Mouse (Mus musculus) hindbrain, embryonic 16.5 days (tissue): Measurements from ENCODE around the gene Ankrd11. TPM values are rescaled to one million over a fixed set of nuclear protein-coding genes. Genes with fewer than 3 reads are reported as not detected.
A peak's percentile ranks its signal among the peaks of the same experiment; 100 is the strongest.

Source experiments
- ATAC-seq: fragments of 200-750 bp; cut with Nextera tagmentation; 2 replicates; pipeline ENCODE4 v1.8.0; 2017; ENCODE audit warnings: moderate TSS enrichment, moderate library complexity
- H3K27ac ChIP-seq: fragments of 300-500 bp; sonication (generic); 2 replicates; pipeline ENCODE4 v1.5.1; 2014; ENCODE audit warnings: low read depth, mild to moderate bottlenecking, control low read depth, low read length, moderate library complexity
- H3K27me3 ChIP-seq: fragments of 300-500 bp; sonication (generic); replicated peaks from 2 replicates; pipeline ENCODE4 v1.6.1; 2014; ENCODE audit warnings: low read length; ENCODE audit not compliant: control insufficient read depth, insufficient read depth
- H3K36me3 ChIP-seq: fragments of 300-500 bp; sonication (generic); 2 replicates; pipeline ENCODE4 v1.6.1; 2014; ENCODE audit warnings: mild to moderate bottlenecking, low read length, moderate library complexity, mixed read lengths; ENCODE audit not compliant: control insufficient read depth, insufficient read depth
- H3K4me1 ChIP-seq: fragments of 300-500 bp; sonication (generic); 2 replicates; pipeline ENCODE4 v1.6.1; 2014; ENCODE audit warnings: low read depth, low read length; ENCODE audit not compliant: control insufficient read depth, insufficient read depth
- H3K4me2 ChIP-seq: fragments of 300-500 bp; sonication (generic); 2 replicates; pipeline ENCODE4 v1.6.1; 2014; ENCODE audit warnings: mild to moderate bottlenecking, low read length, control low read depth, moderate library complexity
- H3K4me3 ChIP-seq: fragments of 300-500 bp; sonication (generic); 2 replicates; pipeline ENCODE4 v1.5.1; 2014; ENCODE audit warnings: mild to moderate bottlenecking, low read length, control low read depth, moderate library complexity
- H3K9ac ChIP-seq: fragments of 300-500 bp; sonication (generic); 2 replicates; pipeline ENCODE4 v1.6.1; 2014; ENCODE audit warnings: low read depth, mild to moderate bottlenecking, control low read depth, low read length, moderate library complexity
- H3K9me3 ChIP-seq: fragments of 300-500 bp; sonication (generic); 2 replicates; pipeline ENCODE4 v1.6.1; 2014; ENCODE audit warnings: mild to moderate bottlenecking, low read length, moderate library complexity; ENCODE audit not compliant: control insufficient read depth
- WGBS: fragments of 180-500 bp; shearing (Covaris S2); extraction: QIAGEN DNeasy Blood & Tissue Kit; methylation state at CpG from one replicate; pipeline ENCODE4 v1.1.7; 2014; 5-methylcytosine and 5-hydroxymethylcytosine counted together
- polyA plus RNA-seq: library from polyadenylated mRNA; unstranded; fragments of >200 nt; fragmentation: Nextera tagmentation; extraction: Ambion mirVana; gene quantifications from 2 replicates; pipeline ENCODE4 v1.2.1, GENCODE M21; 2015

Gene Ankrd11
- polyA plus RNA-seq, 1 experiment from 2014 or later, result 22.9 TPM

DNA sequence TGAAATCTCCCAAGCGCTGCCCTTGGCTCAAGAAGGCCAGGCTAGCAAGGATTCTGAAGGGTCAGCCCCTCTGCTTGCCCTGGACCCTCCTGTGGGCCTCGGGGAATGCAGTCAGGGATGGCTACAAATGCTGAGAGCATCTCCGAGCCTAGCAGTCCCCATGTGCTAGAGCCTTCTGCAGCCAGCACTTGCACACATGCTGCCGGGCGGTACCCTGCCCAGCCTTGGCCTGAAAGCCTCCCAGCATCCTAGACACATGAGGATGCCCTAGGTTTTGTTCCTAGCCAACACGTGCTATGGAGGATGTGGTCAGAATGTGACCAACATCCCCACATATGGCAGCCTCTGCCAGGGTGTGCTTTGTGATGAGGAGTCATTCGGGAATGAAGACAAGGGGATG is 187.7 kb downstream of the Ankrd11 start:
- no peak for ATAC-seq
- Histone ChIP-seq H3K4me1 (peaks cover 8% of the 10 kb centered on the region), H3K4me3 (no peak overlapping the region), H3K4me2 (no peak overlapping the region), H3K27me3 (no peaks in the 10 kb centered on the region), H3K9ac (no peak overlapping the region), H3K27ac (no peak overlapping the region), H3K9me3 (no peaks in the 10 kb centered on the region), H3K36me3 (no peaks in the 10 kb centered on the region)
- 80% methylated on average over 7 of the region's 7 CpGs for WGBS

DNA sequence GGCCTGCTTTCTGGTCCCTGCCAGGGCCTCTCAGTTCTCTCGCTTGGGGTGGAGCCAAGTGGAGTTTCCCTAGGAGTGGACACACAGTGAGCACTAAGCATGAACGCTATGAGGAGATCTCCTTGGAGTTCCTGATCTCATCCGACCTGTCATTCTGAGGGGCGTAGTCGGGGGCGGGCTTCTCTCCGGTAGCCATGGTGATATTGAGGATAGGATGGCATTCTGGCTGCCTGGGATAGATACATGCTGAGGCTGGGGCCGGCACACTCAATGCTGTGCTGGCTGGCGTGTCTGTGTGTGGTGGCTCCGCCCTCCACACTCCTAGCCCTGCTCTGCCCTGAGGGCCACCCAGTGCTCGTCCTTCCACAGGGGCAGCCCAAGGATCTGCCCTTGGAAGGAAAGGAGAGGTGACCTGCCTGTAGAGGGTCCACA is 188.7 kb downstream of the Ankrd11 start:
- H3K9ac ChIP-seq, result peak overlapping the region; percentile 31; the same call in 1 of the 2 replicates
- peak overlapping the region; percentile 44; the same call in 1 of the 2 replicates for H3K27ac ChIP-seq
- no peak overlapping the region for H3K4me3 ChIP-seq
- H3K4me1 ChIP-seq, result peaks cover 8% of the 10 kb centered on the region
- 5% methylated on average over 11 of the region's 11 CpGs for WGBS
- H3K27me3 ChIP-seq, result no peaks in the 10 kb centered on the region
- H3K4me2 ChIP-seq, result peak overlapping the region; percentile 19; the same call in 1 of the 2 replicates
- peak; percentile 85 for ATAC-seq
- H3K9me3 ChIP-seq, result no peaks in the 10 kb centered on the region
- H3K36me3 ChIP-seq, result no peaks in the 10 kb centered on the region

DNA sequence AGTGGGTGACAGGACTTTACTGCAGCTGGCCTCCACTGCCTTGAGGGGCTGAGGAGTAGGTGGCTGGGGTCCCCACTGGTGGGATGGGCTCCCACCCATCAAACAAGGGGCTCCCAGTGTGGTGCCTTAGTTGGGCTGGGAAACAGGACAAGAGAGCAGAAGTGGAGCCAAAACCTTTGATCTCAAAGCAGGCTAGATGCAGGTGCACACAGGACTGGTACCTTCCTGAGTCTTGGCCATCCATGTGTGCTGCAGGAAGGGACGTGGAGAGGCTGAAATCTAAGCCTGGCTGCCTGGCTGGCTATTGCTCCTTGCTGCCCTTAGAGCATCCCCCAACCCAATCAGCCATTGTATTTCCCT is 189.6 kb downstream of the Ankrd11 start:
- Histone ChIP-seq H3K27ac (no peak overlapping the region), H3K9me3 (no peaks in the 10 kb centered on the region), H3K36me3 (no peaks in the 10 kb centered on the region), H3K4me3 (no peak overlapping the region), H3K27me3 (no peaks in the 10 kb centered on the region), H3K4me1 (peaks cover 8% of the 10 kb centered on the region), H3K9ac (no peak overlapping the region), H3K4me2 (no peak overlapping the region)
- no peak for ATAC-seq
- 57% methylated on average over 1 of the region's 1 CpGs for WGBS

DNA sequence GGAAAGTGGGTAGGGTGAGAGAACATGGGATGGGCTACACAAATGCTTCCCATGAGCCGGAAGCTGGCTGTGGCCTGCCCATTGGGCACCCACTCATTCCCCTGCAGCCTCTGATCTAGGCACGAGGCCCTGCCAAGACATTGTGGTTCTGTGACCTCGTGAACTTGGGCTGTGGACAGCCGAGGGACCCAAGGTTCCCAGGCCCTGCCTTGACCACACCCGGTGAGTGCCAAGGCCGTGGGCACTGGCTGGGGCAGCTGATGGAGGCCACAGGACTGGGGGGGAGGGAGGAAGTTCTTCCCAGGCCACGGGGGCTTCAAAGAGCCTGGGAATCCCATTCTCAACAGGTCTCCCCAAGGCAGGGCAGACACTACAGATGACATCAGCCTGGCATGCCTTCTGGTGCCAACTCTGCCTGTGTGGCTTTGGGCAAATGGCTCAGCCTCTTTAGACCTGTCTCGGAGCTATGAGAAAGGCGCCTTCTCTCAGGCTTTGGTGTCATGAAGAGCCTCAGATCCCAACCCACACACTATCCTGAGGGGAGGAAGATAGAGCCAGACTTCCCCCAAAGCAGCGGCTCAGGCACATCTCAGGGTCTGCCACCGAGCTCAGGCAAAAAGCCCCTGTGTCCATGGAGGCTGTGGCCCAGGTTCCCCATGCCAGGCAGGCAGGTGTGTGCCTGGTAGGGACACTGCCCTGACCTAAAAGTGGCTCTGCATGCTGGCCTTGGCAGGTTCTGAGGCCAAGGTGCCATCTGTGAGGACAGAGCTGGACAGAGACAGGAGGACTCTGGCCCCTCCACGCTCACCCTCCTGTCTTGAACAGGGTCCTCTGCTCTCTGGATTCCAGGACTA is 190.2 kb downstream of the Ankrd11 start:
- Histone ChIP-seq H3K4me2 (no peak overlapping the region), H3K4me1 (peaks cover 8% of the 10 kb centered on the region), H3K27ac (no peak overlapping the region), H3K9me3 (no peaks in the 10 kb centered on the region), H3K4me3 (no peak overlapping the region), H3K27me3 (no peaks in the 10 kb centered on the region), H3K36me3 (no peaks in the 10 kb centered on the region), H3K9ac (no peak overlapping the region)
- WGBS, result 84% methylated on average over 12 of the region's 12 CpGs
- no peak for ATAC-seq

DNA sequence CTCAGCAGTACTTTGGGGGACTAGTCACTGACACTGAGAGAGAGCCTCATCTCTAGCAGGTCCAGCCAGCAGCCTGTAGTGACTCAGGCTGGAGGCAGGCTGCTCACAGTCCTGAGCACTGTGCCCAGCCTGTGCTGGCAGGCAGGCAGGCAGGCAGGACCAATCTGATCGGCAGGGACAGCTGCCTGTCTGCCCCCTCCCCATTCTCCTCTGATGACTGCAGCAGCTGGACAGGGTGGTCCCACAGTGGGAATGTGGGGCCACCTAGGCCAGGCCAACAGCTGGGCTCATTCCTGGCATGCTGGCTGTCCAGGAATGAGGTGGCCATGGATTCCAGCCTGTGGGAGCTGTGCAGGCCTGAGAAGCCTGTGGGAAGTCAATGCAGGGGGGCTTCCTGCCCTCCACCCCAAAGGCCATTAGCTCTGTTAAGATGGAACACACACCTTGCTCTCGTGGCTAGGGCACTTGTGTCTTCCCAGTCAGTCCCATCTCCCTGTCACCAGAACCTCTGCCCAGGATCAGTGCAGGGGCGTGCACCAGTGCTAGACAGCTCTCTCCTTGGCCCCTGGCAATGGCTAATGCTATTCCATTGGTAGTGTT is 191.3 kb downstream of the Ankrd11 start:
- Histone ChIP-seq H3K4me1 (peaks cover 8% of the 10 kb centered on the region), H3K4me3 (no peak overlapping the region), H3K4me2 (no peak overlapping the region), H3K36me3 (no peaks in the 10 kb centered on the region), H3K9me3 (no peaks in the 10 kb centered on the region), H3K9ac (no peak overlapping the region), H3K27ac (no peak overlapping the region), H3K27me3 (no peaks in the 10 kb centered on the region)
- 70% methylated on average over 3 of the region's 3 CpGs for WGBS
- no peak for ATAC-seq

DNA sequence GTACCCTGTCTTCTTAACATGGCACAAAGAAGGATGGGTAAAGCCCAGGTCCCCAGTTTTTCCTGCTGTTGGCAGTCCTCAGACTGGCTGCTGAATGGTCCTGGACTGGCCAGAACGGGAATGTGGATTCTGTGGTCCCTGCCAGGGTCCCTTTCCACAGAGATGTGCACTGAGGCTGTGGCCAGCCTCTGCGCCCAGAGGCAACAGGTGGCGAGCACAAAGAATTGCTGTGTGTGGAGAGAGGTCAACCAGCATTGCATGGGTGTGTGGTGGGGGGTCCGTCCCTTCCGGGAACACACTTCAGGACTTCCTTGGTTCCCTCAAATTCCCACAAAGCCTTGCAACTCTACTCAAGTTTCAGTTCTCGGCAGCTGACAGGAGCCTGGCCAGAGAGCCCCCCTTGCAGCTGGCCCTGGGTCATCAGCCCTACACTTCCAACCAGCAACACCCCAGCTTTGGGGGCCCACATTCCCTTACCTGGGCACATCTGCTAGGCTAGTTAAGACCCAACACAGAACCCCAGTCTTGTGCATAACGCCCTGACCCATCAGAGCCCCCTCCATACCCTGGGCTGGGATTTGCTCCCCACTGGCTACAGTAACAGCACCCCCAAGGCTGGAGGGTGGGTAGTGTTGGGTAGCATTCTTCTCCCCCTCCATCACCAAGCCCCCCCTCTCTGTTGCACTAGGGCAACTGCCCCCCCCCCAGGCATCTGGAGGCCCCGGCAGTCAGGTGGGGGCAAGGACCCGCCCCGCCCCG is 192.7 kb downstream of the Ankrd11 start:
- no peak for ATAC-seq
- Histone ChIP-seq H3K27me3 (no peaks in the 10 kb centered on the region), H3K4me3 (no peak overlapping the region), H3K4me2 (no peak overlapping the region), H3K27ac (no peak overlapping the region), H3K9ac (no peak overlapping the region), H3K36me3 (no peaks in the 10 kb centered on the region), H3K4me1 (peaks cover 8% of the 10 kb centered on the region), H3K9me3 (no peaks in the 10 kb centered on the region)
- WGBS, result 63% methylated on average over 7 of the region's 11 CpGs

DNA sequence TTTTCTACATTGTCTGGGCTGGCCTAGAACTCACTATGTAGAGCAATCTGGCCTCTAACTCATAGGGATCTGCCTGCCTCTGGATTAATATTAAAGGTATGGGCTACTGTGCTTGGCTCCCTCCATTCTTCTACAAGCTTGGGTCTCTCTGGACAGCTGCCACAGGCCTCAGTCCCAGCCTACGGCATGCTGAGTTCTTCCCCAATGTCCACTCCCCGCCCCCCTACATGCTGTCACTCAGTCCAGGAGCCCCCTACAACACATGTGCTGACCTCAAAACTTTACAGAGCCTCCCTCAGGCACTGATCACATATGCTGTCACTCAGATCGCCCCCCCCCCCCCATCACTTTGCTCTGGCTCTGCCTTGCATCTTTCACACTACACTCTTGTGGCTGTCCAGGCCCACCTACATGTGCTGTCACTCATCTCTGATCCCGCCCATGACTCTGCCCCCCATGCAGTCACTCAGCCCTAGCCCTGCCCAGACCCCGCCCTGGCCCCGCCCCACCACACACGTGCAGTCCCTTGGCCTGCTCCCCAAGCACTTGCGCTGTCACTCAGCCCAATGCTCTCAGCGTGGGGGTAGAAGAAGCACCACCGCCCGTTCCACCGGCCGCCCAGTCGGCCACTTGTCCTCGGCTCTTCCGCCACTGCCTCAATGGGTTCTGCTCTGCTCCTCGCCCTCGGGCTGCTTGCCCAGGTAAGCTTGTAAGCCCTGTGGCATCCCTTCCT is 194.1 kb downstream of the Ankrd11 start, which contains the start of gene Cdh15:
Cdh15 (plus strand) TSS at position 138 of the 733 bp plus-strand sequence.
- no peaks in the 10 kb centered on the region for H3K36me3 ChIP-seq
- no peaks in the 10 kb centered on the region for H3K9me3 ChIP-seq
- ATAC-seq, result peak; percentile 90
- H3K9ac ChIP-seq, result no peak within 1 kb of the TSS
- no peak within 1 kb of the TSS for H3K27ac ChIP-seq
- no peaks in the 10 kb centered on the region for H3K27me3 ChIP-seq
- H3K4me1 ChIP-seq, result no peaks in the 10 kb centered on the region; the same call in none of the 2 replicates
- peak within 1 kb of the TSS; percentile 33; the same call in 1 of the 2 replicates for H3K4me2 ChIP-seq
- H3K4me3 ChIP-seq, result no peak within 1 kb of the TSS
- WGBS, result 14% methylated on average over 17 of the region's 18 CpGs

DNA sequence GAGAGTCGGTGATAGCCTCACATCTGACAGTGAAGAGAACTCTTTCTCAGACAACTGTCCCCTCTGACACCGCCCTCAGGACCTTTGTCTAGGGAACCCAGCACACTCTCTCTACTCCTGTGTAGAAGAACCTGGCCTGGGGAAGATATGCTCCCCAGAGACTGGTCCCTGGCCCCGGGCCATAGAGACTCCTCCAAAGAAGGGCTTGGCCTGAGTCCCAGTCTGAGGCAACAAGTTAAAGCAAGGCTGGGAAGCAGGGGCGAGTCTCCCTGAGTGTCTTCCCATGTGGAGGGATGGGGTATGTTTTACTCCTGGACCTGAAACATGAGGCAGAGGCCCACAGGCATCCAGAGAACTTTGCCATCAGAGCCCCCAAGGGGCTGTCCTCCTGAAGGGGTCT is 196.4 kb downstream of the Ankrd11 start:
- Histone ChIP-seq H3K36me3 (no peaks in the 10 kb centered on the region), H3K9ac (no peak overlapping the region)
- ATAC-seq, result no peak

More for the DNA sequence above, 196.4 kb downstream of the Ankrd11 start:
- H3K4me1 ChIP-seq, result no peaks in the 10 kb centered on the region; the same call in 1 of the 2 replicates
- H3K27me3 ChIP-seq, result no peaks in the 10 kb centered on the region
- H3K9me3 ChIP-seq, result no peaks in the 10 kb centered on the region
- no peak overlapping the region for H3K4me2 ChIP-seq
- no peak overlapping the region for H3K4me3 ChIP-seq
- no peak overlapping the region for H3K27ac ChIP-seq
- 70% methylated on average over 4 of the region's 4 CpGs for WGBS
